Mouse (Mus musculus): ENCODE measurements around the gene Prox1.

Gene Prox1

GRCm38 (mm10) chr1:190143593-190143992 lies 26.9 kb downstream of the Prox1 start:
- no peak for DNase-seq (ENCODE audit: low spot score in 2 of 2)

- no peak for DNase-seq (ENCODE audit: low spot score in 2 of 2)
Observed at GRCm38 (mm10) chr1:190142584-190142983, 27.9 kb downstream of the Prox1 start.

GRCm38 (mm10) chr1:190140519-190140918 lies 30.0 kb downstream of the Prox1 start:
- DNase-seq (ENCODE audit: low spot score in 2 of 2) = no peak

- DNase-seq (ENCODE audit: low spot score in 2 of 2) = no peak
Observed at GRCm38 (mm10) chr1:190139711-190140405, 30.7 kb downstream of the Prox1 start.

DNA sequence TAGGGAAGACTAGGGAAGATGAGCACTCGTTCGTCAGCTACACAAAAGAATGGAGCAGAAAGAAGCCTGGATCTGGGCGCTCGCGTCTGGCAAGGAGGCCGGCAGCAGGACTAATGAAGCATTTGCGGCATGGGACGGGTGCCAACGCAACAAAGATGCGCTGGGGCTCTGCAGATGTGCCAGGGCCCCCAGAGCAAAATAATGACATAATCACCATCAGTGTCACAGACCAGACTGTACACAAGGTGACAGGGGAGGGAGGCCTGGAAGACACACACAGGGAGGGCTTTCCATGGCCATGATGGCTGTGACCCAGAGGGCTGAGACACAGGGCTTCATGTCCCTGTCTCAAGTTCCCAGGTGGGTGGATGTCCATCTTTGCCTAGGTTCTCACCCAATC lies 32.6 kb downstream of the Prox1 start:
- no peak for DNase-seq (ENCODE audit: low spot score in 2 of 2)

DNA sequence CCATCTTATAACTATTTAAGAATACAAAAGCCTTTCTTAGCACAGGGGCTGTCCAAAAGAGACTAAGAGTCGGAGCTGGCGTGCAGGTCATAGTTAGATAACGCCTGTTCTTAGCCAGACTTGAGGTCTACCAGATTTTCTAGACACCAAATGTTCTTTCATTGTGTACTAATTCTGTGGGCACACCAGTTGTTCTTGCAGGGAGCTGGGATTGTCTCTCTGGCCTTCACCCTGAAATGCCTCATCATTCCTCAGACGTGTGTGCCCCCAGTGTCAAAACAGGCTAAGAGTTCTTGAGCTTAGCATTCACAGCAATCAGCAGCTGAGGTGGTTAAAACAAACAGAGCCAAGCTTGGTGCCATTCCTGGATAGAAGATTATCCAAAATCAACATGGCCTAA lies 37.6 kb downstream of the Prox1 start:
- DNase-seq (ENCODE audit: low spot score in 2 of 2) = no peak

GRCm38 (mm10) chr1:190130888-190131287 lies 39.6 kb downstream of the Prox1 start:
- no peak for DNase-seq (ENCODE audit: low spot score in 2 of 2)

DNA sequence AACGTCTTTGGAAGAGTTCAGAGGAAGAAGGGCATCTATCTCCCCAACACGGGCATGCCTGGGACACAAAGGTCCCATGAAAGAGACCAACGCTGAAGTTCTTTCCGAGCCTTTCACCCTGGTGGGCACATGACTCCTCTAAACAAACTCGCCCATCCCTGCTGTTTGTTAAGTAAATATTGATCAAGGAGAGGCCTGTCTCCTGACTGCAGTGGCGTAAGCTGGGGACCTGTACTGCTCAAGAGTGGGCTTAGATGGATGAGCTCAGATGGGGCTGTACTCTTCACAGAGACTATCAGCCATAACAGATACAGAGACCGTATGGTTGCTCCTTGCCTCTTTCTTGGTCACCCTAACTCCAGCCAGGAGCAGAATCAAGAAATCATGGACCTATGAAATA lies 41.0 kb downstream of the Prox1 start:
- no peak for DNase-seq (ENCODE audit: low spot score in 2 of 2)

- no peak for DNase-seq (ENCODE audit: low spot score in 2 of 2)
Observed at GRCm38 (mm10) chr1:190128674-190129322, 41.7 kb downstream of the Prox1 start.

DNA sequence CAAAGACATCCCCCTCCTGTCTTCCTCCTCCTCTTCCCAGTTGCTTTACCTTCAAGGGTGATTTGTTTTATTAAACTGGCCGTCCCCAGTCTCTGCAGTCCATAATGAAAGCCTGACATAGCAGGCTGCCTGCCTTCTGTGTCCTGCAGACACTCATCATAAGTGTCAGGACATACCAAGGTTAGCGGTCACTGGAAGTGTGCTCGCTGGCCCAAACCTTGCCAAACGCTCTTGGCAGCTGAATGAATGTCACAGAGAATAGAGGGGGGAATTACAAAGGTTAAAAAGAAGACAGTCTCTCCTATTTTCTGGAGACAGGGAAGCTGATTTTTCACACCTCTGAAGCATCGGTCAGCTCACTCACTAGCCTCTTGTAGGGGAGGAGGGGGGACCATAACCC lies 42.6 kb downstream of the Prox1 start:
- DNase-seq (ENCODE audit: low spot score in 2 of 2) = no peak

- DNase-seq (ENCODE audit: low spot score in 2 of 2) = no peak
Observed at GRCm38 (mm10) chr1:190127163-190127795, 43.2 kb downstream of the Prox1 start.

DNA sequence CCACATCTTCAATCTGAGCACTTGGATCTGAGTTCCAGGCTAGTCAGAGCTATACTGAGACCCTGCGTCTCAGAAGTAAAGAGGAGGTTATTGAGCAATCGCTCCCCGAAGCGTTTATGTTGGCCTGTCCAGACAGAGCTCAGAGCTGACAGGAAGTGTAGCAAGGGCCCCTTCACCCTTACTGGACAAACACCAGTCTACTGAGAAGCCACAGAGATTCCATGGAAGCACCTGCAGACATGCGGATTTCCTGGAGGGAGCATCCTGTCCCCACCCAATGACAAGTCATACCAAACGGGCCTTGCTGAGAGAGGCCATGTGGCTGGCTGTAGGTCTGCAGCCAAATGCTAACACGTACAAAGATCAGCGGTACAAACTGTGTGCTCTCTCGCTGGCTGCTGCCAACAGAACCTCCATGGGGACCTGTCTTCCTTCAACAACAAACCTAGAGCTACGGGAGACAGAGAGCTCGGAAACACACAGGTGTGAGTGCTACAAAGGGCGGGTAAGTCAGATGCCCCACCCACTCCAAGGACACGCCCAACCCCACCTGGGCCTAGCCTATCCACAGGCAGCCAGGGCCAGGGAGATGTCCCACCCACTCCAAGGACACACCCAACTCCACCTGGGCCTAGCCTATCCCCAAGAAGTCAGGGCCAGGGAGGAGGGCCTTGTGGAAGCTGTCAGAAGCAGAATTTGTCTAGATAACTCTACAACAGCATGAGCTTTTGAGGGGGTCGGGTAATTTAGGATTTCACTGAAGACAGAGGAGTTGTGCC lies 45.4 kb downstream of the Prox1 start:
- DNase-seq (ENCODE audit: low spot score in 2 of 2) = no peak

- DNase-seq (ENCODE audit: low spot score in 2 of 2) = no peak
Observed at GRCm38 (mm10) chr1:190123404-190123803, 47.1 kb downstream of the Prox1 start.

DNA sequence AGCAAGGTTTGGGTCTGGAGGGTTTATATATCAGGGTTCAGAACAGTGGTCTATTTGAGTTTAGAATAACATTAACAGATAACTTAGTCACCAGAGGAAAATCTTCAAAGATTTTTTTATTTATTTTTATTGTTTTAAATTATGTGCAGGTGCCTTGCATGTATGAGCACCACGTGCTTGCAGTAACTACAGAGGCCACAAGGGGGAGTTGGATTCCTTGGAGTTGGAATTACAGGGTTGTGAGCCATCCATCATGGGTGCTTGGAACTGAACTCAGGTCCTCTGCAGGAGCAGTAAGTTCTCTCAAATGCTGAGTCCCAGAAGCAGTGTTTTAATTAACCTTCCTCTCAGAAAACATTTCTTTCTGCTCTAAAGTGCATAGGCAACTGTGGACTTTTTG lies 54.5 kb downstream of the Prox1 start:
- DNase-seq (ENCODE audit: low spot score in 2 of 2) = no peak

DNA sequence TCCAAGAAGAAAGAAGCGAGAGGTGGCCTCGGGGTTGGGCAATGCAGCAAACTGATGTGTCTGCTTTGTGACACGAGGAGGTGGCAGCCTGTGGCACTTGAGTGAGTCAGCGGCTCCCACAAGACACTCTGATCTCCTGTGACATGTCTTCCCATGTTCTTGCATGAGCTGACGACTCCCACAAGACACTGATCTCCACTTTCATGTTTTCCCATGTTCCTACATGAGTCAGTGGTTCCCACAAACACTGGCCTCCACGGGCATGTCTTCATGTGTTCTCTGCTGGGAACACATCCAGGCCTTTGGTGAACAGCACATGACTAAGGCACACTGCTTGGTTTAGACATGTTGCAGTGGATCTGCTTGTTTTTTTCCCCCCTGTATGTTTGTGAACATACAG lies 58.8 kb downstream of the Prox1 start:
- no peak for DNase-seq (ENCODE audit: low spot score in 2 of 2)

DNA sequence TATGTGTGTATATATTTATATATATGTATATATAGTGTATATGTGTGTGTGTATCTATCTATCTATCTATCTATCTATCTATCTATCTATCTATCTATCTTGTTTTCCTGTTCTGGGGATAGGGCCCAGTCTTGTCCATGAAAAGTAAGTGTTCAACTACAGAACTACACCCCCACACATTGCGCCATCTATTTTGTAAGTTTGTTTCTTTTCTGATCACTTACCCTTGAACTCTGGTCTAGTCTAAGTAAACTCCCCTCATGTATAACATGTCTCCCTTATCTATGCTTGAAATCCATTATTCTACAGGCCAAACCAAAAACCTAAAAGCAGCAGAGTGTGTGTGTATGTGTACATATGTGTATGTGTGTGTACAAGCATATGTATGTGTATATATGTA lies 62.9 kb downstream of the Prox1 start:
- no peak for DNase-seq (ENCODE audit: low spot score in 2 of 2)

GRCm38 (mm10) chr1:190106674-190107420 lies 63.7 kb downstream of the Prox1 start:
- DNase-seq (ENCODE audit: low spot score in 2 of 2) = no peak

GRCm38 (mm10) chr1:190106060-190106459 lies 64.5 kb downstream of the Prox1 start:
- no peak for DNase-seq (ENCODE audit: low spot score in 2 of 2)

- DNase-seq (ENCODE audit: low spot score in 2 of 2) = no peak
Observed at GRCm38 (mm10) chr1:190093326-190093725, 77.2 kb downstream of the Prox1 start.

DNA sequence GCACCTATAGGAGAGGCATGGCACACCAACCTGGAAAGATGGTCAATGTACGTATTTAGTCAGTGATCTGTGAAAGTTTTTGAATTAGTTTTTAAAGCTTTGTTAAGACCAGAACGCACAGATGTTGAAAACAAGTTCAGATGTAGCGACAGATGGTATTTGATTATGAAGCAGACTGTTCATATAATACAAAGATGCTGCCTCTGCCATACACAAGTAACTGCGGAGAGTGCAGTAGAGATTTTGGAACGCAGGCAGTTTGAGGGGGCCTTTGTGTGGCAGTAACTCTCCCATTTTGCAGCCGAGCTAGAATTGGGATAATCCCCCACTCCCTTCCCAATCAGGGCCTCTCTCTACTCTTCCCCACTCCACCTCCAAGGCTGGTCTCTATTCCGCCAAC lies 78.4 kb downstream of the Prox1 start:
- DNase-seq (ENCODE audit: low spot score in 2 of 2) = no peak

DNA sequence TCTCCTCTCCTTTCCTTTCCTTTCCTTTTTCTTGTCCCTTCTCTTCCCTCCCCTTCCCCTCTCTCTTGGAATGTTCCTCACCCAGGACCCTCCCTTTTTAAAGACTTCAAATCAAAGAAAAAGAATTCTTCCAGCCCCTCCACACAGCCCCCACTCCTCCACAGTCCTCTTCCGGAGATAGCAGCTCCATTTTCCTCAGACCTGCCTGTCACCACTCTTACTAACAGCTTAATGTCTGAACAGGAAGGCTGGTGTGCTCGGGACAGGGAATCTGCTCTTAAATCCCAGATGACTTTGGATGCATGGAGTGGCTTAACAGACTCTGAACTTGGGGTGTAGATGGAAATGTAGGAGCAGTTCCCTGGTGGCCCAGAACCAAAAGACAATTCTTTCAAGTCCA lies 81.6 kb downstream of the Prox1 start:
- no peak for DNase-seq (ENCODE audit: low spot score in 2 of 2)

- DNase-seq (ENCODE audit: low spot score in 2 of 2) = no peak
Observed at GRCm38 (mm10) chr1:190085703-190086102, 84.8 kb downstream of the Prox1 start.
